Mouse (Mus musculus): ENCODE results near the gene Tmem158. TPM values are rescaled to one million over a fixed set of nuclear protein-coding genes. Genes with fewer than 3 reads are reported as not detected.

The Tmem158 gene
- polyA plus RNA-seq, 2 experiments, result 19.6 to 32.0 TPM

GRCm38 (mm10) chr9:123213371-123213770 is 47.2 kb downstream of the Tmem158 start:
- Histone ChIP-seq H3K9me3 (ENCODE audit: control insufficient read depth, low read length) (no peaks in the 10 kb centered on the region), H3K4me1 (ENCODE audit: control insufficient read depth, insufficient read depth, low read length) (no peaks in the 10 kb centered on the region), H3K9ac (ENCODE audit: low read depth, low read length, severe bottlenecking) (no peak overlapping the region), H3K36me3 (ENCODE audit: control insufficient read depth, insufficient read depth, low read length) (no peaks in the 10 kb centered on the region), H3K4me2 (replicated peaks; ENCODE audit: low read depth, low read length, severe bottlenecking) (no peak overlapping the region), H3K27ac (replicated peaks; ENCODE audit: low read depth, low read length) (no peak overlapping the region), H3K27me3 (ENCODE audit: control insufficient read depth, insufficient read depth, low read length) (0 out of 2 replicates have a peak, but pooled peaks cover 8% of the 10 kb centered on the region), H3K4me3 (replicated peaks; ENCODE audit: low read length) (no peak overlapping the region)
- TF ChIP-seq POLR2A (IDR thresholded peaks at IDR 0.05; ENCODE audit: borderline replicate concordance, extremely low read depth, insufficient read depth, insufficient read length), result no peak
- no peak for ATAC-seq (ENCODE audit: low FRiP score, low read depth)
- no peak for DNase-seq (ENCODE audit: low spot score)
- 69% methylated on average over 9 of the region's 9 CpGs for WGBS

Other genes with a start within 250 kb of the Tmem158 start
- gene Tmem42, start 239.4 kb downstream of the Tmem158 start, polyA plus RNA-seq (2012; rRNA removed), result 17.1 and 18.3 TPM in 2 replicates
- gene Tmem42, start 239.4 kb downstream of the Tmem158 start, polyA plus RNA-seq (2014; fragmentation: Nextera tagmentation; extraction: Ambion mirVana), result 26.2 and 30.1 TPM in 2 replicates
- gene Tgm4, start 226.0 kb downstream of the Tmem158 start, polyA plus RNA-seq (2012; rRNA removed), result 0.41 and 0.45 TPM in 2 replicates
- 0.47 and 0.59 TPM in 2 replicates for gene Tgm4, start 226.0 kb downstream of the Tmem158 start, polyA plus RNA-seq (2014; fragmentation: Nextera tagmentation; extraction: Ambion mirVana)
- gene Zdhhc3, start 147.6 kb downstream of the Tmem158 start, polyA plus RNA-seq (2012; rRNA removed), result 63.5 and 101 TPM in 2 replicates
- gene Zdhhc3, start 147.6 kb downstream of the Tmem158 start, polyA plus RNA-seq (2014; fragmentation: Nextera tagmentation; extraction: Ambion mirVana), result 58.1 and 61.5 TPM in 2 replicates
- gene Exosc7, start 147.5 kb downstream of the Tmem158 start, polyA plus RNA-seq (2012; rRNA removed), result 81.1 and 109 TPM in 2 replicates
- gene Exosc7, start 147.5 kb downstream of the Tmem158 start, polyA plus RNA-seq (2014; fragmentation: Nextera tagmentation; extraction: Ambion mirVana), result 96.5 and 105 TPM in 2 replicates
- gene Clec3b, start 109.8 kb downstream of the Tmem158 start, polyA plus RNA-seq (2012; rRNA removed), result 18.1 and 21.0 TPM in 2 replicates
- gene Clec3b, start 109.8 kb downstream of the Tmem158 start, polyA plus RNA-seq (2014; fragmentation: Nextera tagmentation; extraction: Ambion mirVana), result 1.1 and 1.6 TPM in 2 replicates
- 6.1 and 7.1 TPM in 2 replicates for gene Cdcp1, start 44.7 kb downstream of the Tmem158 start, polyA plus RNA-seq (2012; rRNA removed)
- 9.1 and 9.3 TPM in 2 replicates for gene Cdcp1, start 44.7 kb downstream of the Tmem158 start, polyA plus RNA-seq (2014; fragmentation: Nextera tagmentation; extraction: Ambion mirVana)
- gene Lars2, start 106.2 kb upstream of the Tmem158 start, polyA plus RNA-seq (2012; rRNA removed), result 561 and 678 TPM in 2 replicates
- gene Lars2, start 106.2 kb upstream of the Tmem158 start, polyA plus RNA-seq (2014; fragmentation: Nextera tagmentation; extraction: Ambion mirVana), result 1,575 and 1,593 TPM in 2 replicates
- gene Limd1, start 217.9 kb upstream of the Tmem158 start, polyA plus RNA-seq (2012; rRNA removed), result 32.5 and 41.1 TPM in 2 replicates
- 58.4 and 63.1 TPM in 2 replicates for gene Limd1, start 217.9 kb upstream of the Tmem158 start, polyA plus RNA-seq (2014; fragmentation: Nextera tagmentation; extraction: Ambion mirVana)